Mouse (Mus musculus): Measurements from ENCODE around the gene Ube2h.

- TF ChIP-seq POLR2A (IDR thresholded peaks at IDR 0.05; ENCODE audit: borderline replicate concordance, insufficient read depth, low read length) (no peak), CTCF (IDR thresholded peaks at IDR 0.05; ENCODE audit: borderline replicate concordance, insufficient read depth, low read depth, low read length) (no peak)
Observed at GRCm38 (mm10) chr6:30321002-30321401, 16.7 kb upstream of the Ube2h start.
